Mouse (Mus musculus) kidney, postnatal 0 days (tissue): ENCODE data around the gene Mapk13. TPM values are rescaled to one million over a fixed set of nuclear protein-coding genes. Genes with fewer than 3 reads are reported as not detected.

ENCODE experiments used
- ATAC-seq: fragments of 200-750 bp; cut with Nextera tagmentation; replicated peaks from 2 replicates; pipeline ENCODE4 v1.8.0; 2017; ENCODE audit warnings: low read depth, moderate number of reproducible peaks, moderate TSS enrichment, moderate library complexity; ENCODE audit not compliant: low FRiP score
- DNase-seq: peaks from one replicate; pipeline ENCODE4 v3.0.0-alpha.2; 2016; ENCODE audit warnings: low spot score
- H3K27ac ChIP-seq: fragments of 300-500 bp; sonication (generic); 2 replicates; pipeline ENCODE4 v1.5.1; 2014; ENCODE audit warnings: mild to moderate bottlenecking
- H3K27me3 ChIP-seq: fragments of 300-500 bp; sonication (generic); 2 replicates; pipeline ENCODE4 v1.6.1; 2014; ENCODE audit warnings: low read length, mixed read lengths; ENCODE audit not compliant: insufficient read depth
- H3K36me3 ChIP-seq: fragments of 300-500 bp; sonication (generic); 2 replicates; pipeline ENCODE4 v1.6.1; 2014; ENCODE audit warnings: low read length, mixed read lengths; ENCODE audit not compliant: insufficient read depth
- H3K4me1 ChIP-seq: fragments of 300-500 bp; sonication (generic); replicated peaks from 2 replicates; pipeline ENCODE4 v1.6.1; 2014; ENCODE audit warnings: antibody characterized with exemption, low read length, mixed read lengths; ENCODE audit not compliant: insufficient read depth
- H3K4me2 ChIP-seq: fragments of 300-500 bp; sonication (generic); 2 replicates; pipeline ENCODE4 v1.6.1; 2014; ENCODE audit warnings: mild to moderate bottlenecking, low read length, moderate library complexity, mixed read lengths
- H3K4me3 ChIP-seq: fragments of 300-500 bp; sonication (generic); replicated peaks from 2 replicates; pipeline ENCODE4 v1.5.1; 2014; ENCODE audit warnings: low read depth, low read length
- H3K9ac ChIP-seq: fragments of 300-500 bp; sonication (generic); 2 replicates; pipeline ENCODE4 v1.6.1; 2014; ENCODE audit warnings: low read depth, low read length
- H3K9me3 ChIP-seq: fragments of 300-500 bp; sonication (generic); replicated peaks from 2 replicates; pipeline ENCODE4 v1.6.1; 2016; ENCODE audit warnings: low read length, inconsistent platforms, mixed read lengths
- CTCF ChIP-seq: IDR thresholded peaks from 2 replicates; pipeline ENCODE4 v1.5.1; 2016; ENCODE audit warnings: antibody characterized with exemption, low read depth, mild to moderate bottlenecking, moderate library complexity
- WGBS: fragments of 180-500 bp; shearing (Covaris S2); extraction: QIAGEN DNeasy Blood & Tissue Kit; methylation state at CpG from one replicate; pipeline ENCODE4 v1.1.7; 2014; 5-methylcytosine and 5-hydroxymethylcytosine counted together
- polyA plus RNA-seq: library from polyadenylated mRNA; unstranded; fragments of >200 nt; fragmentation: Nextera tagmentation; extraction: Ambion mirVana; gene quantifications from 2 replicates; pipeline ENCODE4 v1.2.1, GENCODE M21; 2015

Gene Mapk13
- polyA plus RNA-seq, 1 experiment from 2014 or later: 43.5 TPM

DNA sequence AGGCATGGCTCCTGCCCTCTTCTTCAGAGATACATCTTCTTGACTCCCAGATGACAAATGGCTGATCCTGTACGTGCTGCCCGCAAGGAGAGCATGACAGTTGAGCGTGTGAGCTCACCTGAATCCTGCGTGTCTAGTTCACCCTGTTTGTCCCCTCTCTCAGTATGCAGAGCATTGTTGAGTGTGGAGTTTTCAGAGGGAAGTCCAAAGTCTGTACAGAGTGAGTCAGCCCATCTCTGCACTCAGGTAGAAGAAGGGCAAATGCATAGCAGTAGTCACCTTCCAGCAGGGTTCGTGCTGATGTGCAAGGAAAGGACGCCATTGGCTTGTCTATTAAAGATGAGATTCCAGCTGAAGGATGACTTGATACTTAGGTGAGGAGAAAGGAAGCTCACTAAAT lies 29.9 kb upstream of the Mapk13 start:
- H3K36me3 ChIP-seq: peaks cover 50% of the 10 kb centered on the region
- whole genome bisulfite sequencing: 91% methylated on average over 6 of the region's 6 CpGs
- H3K4me1 ChIP-seq: no peaks in the 10 kb centered on the region
- H3K4me3 ChIP-seq: no peak overlapping the region
- TF ChIP-seq CTCF: no peak
- no peaks in the 10 kb centered on the region for H3K9me3 ChIP-seq
- H3K27me3 ChIP-seq: no peaks in the 10 kb centered on the region
- H3K27ac ChIP-seq: no peak overlapping the region
- no peak overlapping the region for H3K9ac ChIP-seq
- DNase-seq (peak; percentile 5), ATAC-seq (peak; percentile 59; the same call in 1 of the 2 replicates)
- H3K4me2 ChIP-seq: no peak overlapping the region

DNA sequence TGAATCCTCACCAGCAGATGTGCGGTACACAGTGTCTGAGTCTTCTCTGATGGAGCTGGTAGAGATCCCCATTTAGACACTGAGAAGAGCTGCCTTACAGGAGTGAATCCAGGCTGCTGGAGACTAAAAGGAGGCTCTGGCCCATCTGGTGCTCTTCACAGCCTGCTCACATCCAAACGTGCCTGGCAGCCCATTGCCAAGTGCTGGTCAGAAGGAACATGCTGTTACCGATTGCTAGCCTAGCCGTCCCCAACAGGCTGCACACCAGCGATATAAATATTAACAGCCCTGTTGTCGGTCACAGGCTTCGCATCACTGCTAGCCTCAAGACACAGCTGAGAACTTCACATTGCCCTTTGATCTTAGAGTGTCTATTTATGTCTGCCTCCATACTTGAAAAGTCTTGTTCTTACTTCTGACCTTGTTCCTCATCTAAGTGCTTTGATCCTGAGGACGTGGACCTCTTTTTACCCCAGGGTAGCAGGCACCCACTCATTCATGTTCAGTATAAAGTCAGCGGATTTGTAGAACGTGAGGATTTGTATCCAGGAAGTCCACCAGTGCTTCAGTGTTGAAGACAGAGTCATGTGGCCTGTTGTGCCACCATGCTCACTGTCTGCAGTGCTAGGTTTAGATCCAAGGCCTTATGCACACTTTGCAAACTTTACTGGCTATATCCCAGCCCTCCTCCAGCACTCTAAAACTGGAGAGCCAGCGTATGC lies 25.8 kb upstream of the Mapk13 start:
- H3K9ac ChIP-seq: no peak overlapping the region
- H3K4me3 ChIP-seq: no peak overlapping the region
- H3K27ac ChIP-seq: peak overlapping the region; percentile 57; the same call in 1 of the 2 replicates
- no peak overlapping the region for H3K4me2 ChIP-seq
- no peaks in the 10 kb centered on the region for H3K9me3 ChIP-seq
- no peaks in the 10 kb centered on the region for H3K27me3 ChIP-seq
- whole genome bisulfite sequencing: 82% methylated on average over 11 of the region's 11 CpGs
- no peak for TF ChIP-seq CTCF
- peak; percentile 86 for ATAC-seq
- H3K36me3 ChIP-seq: peaks cover 64% of the 10 kb centered on the region
- H3K4me1 ChIP-seq: no peaks in the 10 kb centered on the region
- DNase-seq: peak; percentile 32

DNA sequence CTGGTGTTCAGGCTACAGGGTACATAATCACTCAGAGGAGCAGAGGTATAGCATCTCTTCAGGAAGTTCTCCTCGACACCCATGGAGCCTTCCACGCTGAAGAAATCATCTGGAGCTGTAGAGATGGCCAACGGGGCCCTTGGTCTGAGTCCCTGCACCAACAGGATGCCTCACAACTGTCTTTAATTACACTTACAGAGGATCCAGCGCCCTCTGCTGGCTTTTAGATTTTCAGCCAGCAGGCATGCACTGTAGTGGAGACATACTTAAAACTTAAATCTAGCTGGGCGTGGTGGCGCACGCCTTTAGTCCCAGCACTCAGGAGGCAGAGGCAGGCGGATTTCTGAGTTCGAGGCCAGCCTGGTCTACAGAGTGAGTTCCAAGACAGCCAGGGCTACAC lies 25.2 kb upstream of the Mapk13 start:
- H3K9ac ChIP-seq: no peak overlapping the region
- no peaks in the 10 kb centered on the region for H3K4me1 ChIP-seq
- DNase-seq (peak; percentile 11), ATAC-seq (no peak)
- H3K9me3 ChIP-seq: no peaks in the 10 kb centered on the region
- peaks cover 64% of the 10 kb centered on the region for H3K36me3 ChIP-seq
- no peak overlapping the region for H3K4me3 ChIP-seq
- peak; percentile 40; the same call in 1 of the 2 replicates for TF ChIP-seq CTCF
- 94% methylated on average over 9 of the region's 9 CpGs for WGBS
- H3K27ac ChIP-seq: peak overlapping the region; percentile 50; the same call in 1 of the 2 replicates
- no peaks in the 10 kb centered on the region for H3K27me3 ChIP-seq
- H3K4me2 ChIP-seq: no peak overlapping the region

DNA sequence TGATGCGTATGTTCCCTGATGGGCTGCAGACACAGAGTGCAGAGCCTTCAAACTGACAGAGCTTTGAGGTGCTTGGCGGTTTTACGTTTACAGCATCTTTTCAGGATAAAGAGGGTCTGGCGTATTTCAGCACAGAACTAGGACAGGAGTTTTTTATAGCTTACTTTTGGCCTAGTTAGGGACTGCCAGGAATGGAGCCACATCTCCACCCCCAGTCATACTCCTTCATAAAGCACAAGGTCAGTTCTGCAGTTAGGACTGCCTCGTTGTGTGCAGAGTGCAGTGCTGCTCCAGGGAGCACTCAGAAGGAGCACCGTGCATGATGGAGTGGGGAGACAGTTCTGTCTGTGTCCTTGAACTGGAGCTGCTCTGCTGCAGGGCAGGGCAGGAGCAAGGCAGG lies 23.3 kb upstream of the Mapk13 start:
- TF ChIP-seq CTCF: no peak
- Histone ChIP-seq H3K36me3 (peaks cover 54% of the 10 kb centered on the region), H3K4me1 (no peaks in the 10 kb centered on the region), H3K9me3 (no peaks in the 10 kb centered on the region), H3K27ac (no peak overlapping the region), H3K4me3 (no peak overlapping the region), H3K4me2 (no peak overlapping the region), H3K9ac (no peak overlapping the region), H3K27me3 (no peaks in the 10 kb centered on the region)
- WGBS: 81% methylated on average over 6 of the region's 6 CpGs
- no peak for DNase-seq
- ATAC-seq: no peak

DNA sequence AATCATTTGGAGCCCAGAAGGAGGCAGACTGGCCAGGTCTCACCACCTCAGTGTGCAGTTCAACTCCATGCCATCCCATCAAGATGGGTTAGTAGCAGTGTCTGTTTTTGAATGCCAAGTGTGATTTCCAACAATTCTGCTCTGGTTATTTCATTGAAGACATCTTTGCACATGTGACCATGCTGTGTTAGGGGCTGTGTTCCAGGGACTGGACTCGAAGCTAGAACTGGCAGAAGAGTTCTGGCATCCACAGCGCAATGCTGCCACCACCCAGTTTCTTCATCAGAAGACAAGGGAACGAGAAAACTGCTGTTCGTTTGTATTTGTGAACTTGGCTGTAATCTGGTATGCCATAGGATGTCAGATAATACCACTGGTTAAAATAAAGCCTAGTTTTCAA lies 21.1 kb upstream of the Mapk13 start:
- Histone ChIP-seq H3K4me3 (no peak overlapping the region), H3K9ac (no peak overlapping the region), H3K27me3 (no peaks in the 10 kb centered on the region), H3K36me3 (peaks cover 35% of the 10 kb centered on the region), H3K4me1 (no peaks in the 10 kb centered on the region), H3K27ac (no peak overlapping the region), H3K9me3 (no peaks in the 10 kb centered on the region), H3K4me2 (no peak overlapping the region)
- no peak for TF ChIP-seq CTCF
- DNase-seq (no peak), ATAC-seq (no peak)
- WGBS: 86% methylated on average over 4 of the region's 4 CpGs

DNA sequence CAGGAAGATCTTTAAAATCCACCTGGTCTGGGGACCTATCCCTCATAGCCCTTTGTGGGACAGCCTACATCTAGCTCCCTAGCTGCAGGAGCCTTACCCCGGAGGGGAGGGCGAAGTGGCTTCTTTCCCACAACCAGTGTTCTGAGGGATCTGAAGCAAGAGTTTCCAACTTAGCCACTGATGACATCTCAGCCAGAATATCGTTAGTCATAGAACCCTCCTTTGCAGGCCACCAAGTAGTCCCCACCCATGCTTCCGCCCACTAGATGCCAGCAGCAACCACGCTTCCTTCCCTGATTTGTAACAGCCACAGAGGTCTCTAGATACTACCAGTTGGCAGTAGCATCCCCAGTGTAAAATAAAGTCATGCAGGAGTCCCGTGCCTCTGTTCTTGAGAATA lies 18.5 kb upstream of the Mapk13 start:
- no peak for DNase-seq
- 73% methylated on average over 6 of the region's 6 CpGs for WGBS

More for the DNA sequence above, 18.5 kb upstream of the Mapk13 start:
- no peak for ATAC-seq
- Histone ChIP-seq H3K36me3 (peaks cover 19% of the 10 kb centered on the region), H3K4me1 (no peaks in the 10 kb centered on the region), H3K9ac (no peak overlapping the region), H3K9me3 (no peaks in the 10 kb centered on the region), H3K27me3 (no peaks in the 10 kb centered on the region), H3K4me2 (no peak overlapping the region), H3K27ac (no peak overlapping the region), H3K4me3 (no peak overlapping the region)
- 0 out of 2 replicates have a peak, but pooled peaks have one; percentile 5 for TF ChIP-seq CTCF
